Mouse (Mus musculus) ES-Bruce4 (cell line): ENCODE results near the gene Porcn. TPM values are rescaled to one million over a fixed set of nuclear protein-coding genes. Genes with fewer than 3 reads are reported as not detected.

Experiments used
- H3K27ac ChIP-seq: 2 replicates; pipeline ENCODE4 v1.5.1; 2012; ENCODE audit warnings: low read length, inconsistent platforms; ENCODE audit not compliant: insufficient read depth
- H3K27me3 ChIP-seq: 2 replicates; pipeline ENCODE4 v1.6.1; 2012; ENCODE audit warnings: mild to moderate bottlenecking, low read length, inconsistent platforms; ENCODE audit not compliant: control insufficient read depth, poor library complexity, insufficient read depth, severe bottlenecking
- H3K36me3 ChIP-seq: 2 replicates; pipeline ENCODE4 v1.6.1; 2012; ENCODE audit warnings: inconsistent platforms, mild to moderate bottlenecking, low read length, moderate library complexity; ENCODE audit not compliant: control insufficient read depth, poor library complexity, insufficient read depth, severe bottlenecking
- H3K4me1 ChIP-seq: one replicate; pipeline ENCODE4 v1.8.1; 2011; ENCODE audit warnings: low read length; ENCODE audit not compliant: control insufficient read depth, insufficient read depth
- H3K4me3 ChIP-seq: 2 replicates; pipeline ENCODE4 v1.5.1; 2011; ENCODE audit warnings: low read depth, mild to moderate bottlenecking, low read length
- H3K9ac ChIP-seq: 2 replicates; pipeline ENCODE4 v1.6.1; 2012; ENCODE audit warnings: low read depth, mild to moderate bottlenecking, inconsistent platforms; ENCODE audit not compliant: poor library complexity, severe bottlenecking
- H3K9me3 ChIP-seq: replicated peaks from 2 replicates; pipeline ENCODE4 v1.6.1; 2012; ENCODE audit warnings: mild to moderate bottlenecking, low read length, inconsistent platforms; ENCODE audit not compliant: control insufficient read depth, poor library complexity, insufficient read depth, severe bottlenecking
- CTCF ChIP-seq: IDR thresholded peaks from one replicate; pipeline ENCODE4 v1.8.1; 2011; ENCODE audit warnings: low read depth, low read length
- EP300 ChIP-seq: IDR thresholded peaks from 2 replicates; pipeline ENCODE4 v1.6.1; 2011; ENCODE audit warnings: low read depth, low read length; ENCODE audit not compliant: insufficient read depth
- POLR2A ChIP-seq: IDR thresholded peaks from one replicate; pipeline ENCODE4 v1.8.1; 2011; ENCODE audit warnings: low read length; ENCODE audit not compliant: insufficient read depth
- polyA plus RNA-seq: library from polyadenylated mRNA; stranded (reverse); fragments of >200 nt; gene quantifications from 2 replicates; pipeline ENCODE4 v1.2.4, GENCODE M21; 2011; ENCODE audit warnings: low read depth; ENCODE audit not compliant: missing spikeins, insufficient read depth, insufficient read length

The Porcn gene
- polyA plus RNA-seq, 1 experiment = 8.5 TPM

DNA sequence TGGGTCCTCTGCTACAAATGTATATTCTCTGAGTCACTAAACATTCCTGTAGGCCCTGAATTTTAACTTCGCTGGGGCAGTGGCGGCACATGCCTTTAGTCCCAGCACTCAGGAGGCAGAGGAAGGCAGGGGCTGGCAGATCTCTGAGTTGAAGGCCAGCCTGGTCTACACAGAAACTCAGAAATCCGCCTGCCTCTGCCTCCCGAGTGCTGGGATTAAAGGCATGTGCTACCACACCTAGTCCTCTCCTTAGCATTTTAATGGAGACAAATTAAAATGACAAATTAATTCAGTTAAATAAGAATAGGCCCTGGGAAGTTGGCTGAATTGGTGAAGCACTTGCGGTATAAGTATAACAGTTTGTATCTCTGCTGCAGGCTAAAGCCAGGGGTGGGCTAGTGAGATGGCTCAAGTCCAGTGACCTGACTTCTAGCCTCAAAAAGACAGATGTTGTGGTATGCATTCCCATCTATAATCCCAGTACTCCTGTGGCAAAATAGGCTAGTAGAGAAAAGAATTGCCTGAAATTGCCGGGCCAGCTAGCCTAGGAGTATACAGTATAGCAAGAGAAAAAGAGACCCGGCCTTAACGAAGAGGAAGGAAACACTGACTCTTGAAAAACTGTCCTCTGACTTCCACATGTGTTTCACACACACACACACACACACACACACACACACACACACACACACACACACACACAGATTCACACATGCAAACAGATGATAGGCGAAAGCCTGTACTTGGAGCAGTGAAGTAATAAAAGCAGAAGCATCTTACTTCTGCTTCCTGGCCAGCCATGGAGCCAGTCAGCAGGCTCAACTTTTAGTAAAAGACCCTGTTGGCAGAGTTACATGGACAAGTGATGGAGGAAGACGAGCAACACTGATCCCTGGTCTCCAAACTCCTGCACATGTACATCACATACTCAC lies 38.3 kb downstream of the Porcn start:
- Histone ChIP-seq H3K9ac (no peak overlapping the region), H3K4me1 (no peaks in the 10 kb centered on the region), H3K9me3 (no peaks in the 10 kb centered on the region), H3K4me3 (no peak overlapping the region), H3K36me3 (peaks cover 23% of the 10 kb centered on the region), H3K27me3 (no peaks in the 10 kb centered on the region), H3K27ac (peak overlapping the region; percentile 77)
- TF ChIP-seq CTCF (no peak), EP300 (no peak), POLR2A (no peak)

DNA sequence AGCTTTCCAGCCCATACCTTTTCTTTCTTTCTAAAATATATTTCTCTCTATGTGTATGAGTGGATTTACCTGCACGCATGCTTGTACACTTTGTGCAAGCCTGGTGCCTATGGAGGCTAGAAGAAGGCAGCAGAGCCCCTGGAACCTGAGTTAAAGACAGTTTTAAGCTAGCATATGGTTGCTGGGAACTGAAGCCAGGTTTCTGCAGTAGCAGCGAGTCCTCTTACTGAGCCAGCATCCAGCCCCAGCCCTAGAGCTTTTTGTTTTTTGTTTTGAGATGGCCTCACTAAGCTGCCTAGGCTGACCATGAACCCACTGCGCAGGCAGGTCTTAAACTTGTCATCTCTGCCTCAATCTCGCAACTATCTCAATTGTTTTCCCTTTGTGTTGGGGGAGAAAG lies 41.9 kb downstream of the Porcn start:
- Histone ChIP-seq H3K27ac (no peak overlapping the region), H3K9me3 (no peaks in the 10 kb centered on the region), H3K4me1 (no peaks in the 10 kb centered on the region), H3K9ac (no peak overlapping the region), H3K27me3 (no peaks in the 10 kb centered on the region), H3K36me3 (peaks cover 7% of the 10 kb centered on the region), H3K4me3 (no peak overlapping the region)
- no peak for TF ChIP-seq EP300
- no peak for TF ChIP-seq CTCF
- TF ChIP-seq POLR2A = no peak

DNA sequence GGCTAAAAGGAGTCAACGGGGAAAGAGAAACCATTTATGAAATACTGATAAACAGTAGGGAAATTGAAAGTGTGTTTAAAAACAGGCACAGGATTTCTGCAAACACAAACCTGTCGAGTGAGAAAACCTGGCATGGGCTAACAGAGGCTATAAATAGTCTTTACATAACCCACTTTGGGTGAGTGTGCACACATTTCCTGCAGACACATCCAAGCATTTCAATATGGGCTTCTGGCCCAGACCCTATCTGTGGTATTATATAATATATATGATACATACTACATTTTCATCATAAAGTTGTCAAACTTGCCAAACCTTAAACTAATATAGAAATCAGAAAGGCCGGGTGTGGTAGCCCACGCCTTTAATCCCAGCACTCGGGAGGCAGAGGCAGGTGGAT lies 43.2 kb downstream of the Porcn start:
- Histone ChIP-seq H3K4me3 (no peak overlapping the region), H3K27ac (no peak overlapping the region), H3K9ac (no peak overlapping the region), H3K4me1 (no peaks in the 10 kb centered on the region), H3K36me3 (peaks cover 8% of the 10 kb centered on the region), H3K27me3 (no peaks in the 10 kb centered on the region), H3K9me3 (no peaks in the 10 kb centered on the region)
- no peak for TF ChIP-seq CTCF

DNA sequence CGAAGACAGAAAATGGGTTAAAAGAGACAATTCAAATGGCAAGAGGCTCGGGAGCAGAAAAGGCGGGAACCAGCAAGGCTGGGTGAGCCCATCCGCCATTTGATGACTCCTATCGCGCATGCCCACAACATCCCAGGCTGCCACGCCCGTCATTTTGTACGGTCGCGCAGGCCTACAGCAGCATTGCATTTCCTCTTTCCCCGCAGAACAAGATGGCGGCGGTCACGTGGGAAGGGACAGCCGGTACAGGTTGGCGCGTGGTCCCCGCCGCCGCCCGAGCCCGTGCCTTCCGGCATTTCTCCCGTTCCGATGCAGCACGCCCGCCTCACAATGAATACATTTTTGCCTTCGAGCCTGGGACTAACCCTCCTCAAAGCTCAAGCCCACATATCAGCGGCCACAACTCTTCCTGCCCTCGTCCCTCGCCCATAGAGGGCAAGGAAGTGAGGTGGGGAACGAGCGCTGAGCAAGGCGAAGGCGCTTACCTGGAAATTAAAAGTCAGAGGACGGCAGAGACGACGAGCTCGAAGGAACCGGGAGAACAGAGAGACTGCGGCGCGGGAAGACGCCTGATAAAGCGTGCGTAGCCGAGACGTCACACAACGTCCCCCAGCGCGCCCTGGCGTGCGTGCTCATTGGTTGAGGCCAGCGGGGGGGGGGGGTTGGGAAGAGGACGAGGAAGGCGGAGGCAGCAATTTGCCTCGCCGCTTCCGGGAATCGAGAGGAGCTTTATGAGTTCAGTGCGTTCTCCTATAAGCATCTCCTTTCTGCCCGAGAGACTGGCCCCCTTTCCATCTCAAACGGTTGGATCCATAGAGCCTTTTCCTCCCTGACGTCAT lies 61.0 kb downstream of the Porcn start, which contains the start of gene Rbm3:
Gene Rbm3 (minus strand): TSS at position 728 of the 839 bp plus-strand sequence.
- peak within 1 kb of the TSS; percentile 90 for H3K9ac ChIP-seq
- no peak for TF ChIP-seq POLR2A
- 0 out of 2 replicates have a peak, but pooled peaks have one; percentile 3 for TF ChIP-seq EP300

More for the DNA sequence above, 61.0 kb downstream of the Porcn start, which contains the start of gene Rbm3:
- no peaks in the 10 kb centered on the region for H3K9me3 ChIP-seq
- peak within 1 kb of the TSS; percentile 95 for H3K27ac ChIP-seq
- peaks cover 41% of the 10 kb centered on the region for H3K36me3 ChIP-seq
- H3K4me3 ChIP-seq = peak within 1 kb of the TSS; percentile 97
- no peaks in the 10 kb centered on the region for H3K4me1 ChIP-seq
- no peaks in the 10 kb centered on the region for H3K27me3 ChIP-seq

Other genes with a start within 250 kb of the Porcn start
- gene Gata1, start 228.5 kb downstream of the Porcn start, polyA plus RNA-seq = 1.3 and 1.9 TPM in 2 replicates
- gene Glod5, start 188.0 kb downstream of the Porcn start, polyA plus RNA-seq = 15.9 and 16.6 TPM in 2 replicates
- gene Suv39h1, start 131.8 kb downstream of the Porcn start, polyA plus RNA-seq = 35.4 and 35.9 TPM in 2 replicates
- 0.62 and 0.66 TPM in 2 replicates for gene Was, start 116.0 kb downstream of the Porcn start, polyA plus RNA-seq
- 8.7 and 11.2 TPM in 2 replicates for gene Wdr13, start 73.6 kb downstream of the Porcn start, polyA plus RNA-seq
- 421 and 458 TPM in 2 replicates for gene Rbm3, start 60.6 kb downstream of the Porcn start, polyA plus RNA-seq
- gene Tbc1d25, start 30.3 kb downstream of the Porcn start, polyA plus RNA-seq = 9.5 and 10.9 TPM in 2 replicates
- 57.6 and 59.1 TPM in 2 replicates for gene Ebp, start 13.0 kb downstream of the Porcn start, polyA plus RNA-seq
- 20.1 and 24.7 TPM in 2 replicates for gene Ftsj1, start 45.9 kb upstream of the Porcn start, polyA plus RNA-seq
- 0.63 and 1.7 TPM in 2 replicates for gene Slc38a5, start 64.6 kb upstream of the Porcn start, polyA plus RNA-seq
- not detected in 2 replicates for gene Ssxb10, start 120.9 kb upstream of the Porcn start, polyA plus RNA-seq
- gene Ssxb9, start 160.5 kb upstream of the Porcn start, polyA plus RNA-seq = not detected in 2 replicates
- gene Ssxb1, start 206.8 kb upstream of the Porcn start, polyA plus RNA-seq = not detected in 2 replicates